Mouse (Mus musculus): ENCODE results near the gene Mef2a.

DNA sequence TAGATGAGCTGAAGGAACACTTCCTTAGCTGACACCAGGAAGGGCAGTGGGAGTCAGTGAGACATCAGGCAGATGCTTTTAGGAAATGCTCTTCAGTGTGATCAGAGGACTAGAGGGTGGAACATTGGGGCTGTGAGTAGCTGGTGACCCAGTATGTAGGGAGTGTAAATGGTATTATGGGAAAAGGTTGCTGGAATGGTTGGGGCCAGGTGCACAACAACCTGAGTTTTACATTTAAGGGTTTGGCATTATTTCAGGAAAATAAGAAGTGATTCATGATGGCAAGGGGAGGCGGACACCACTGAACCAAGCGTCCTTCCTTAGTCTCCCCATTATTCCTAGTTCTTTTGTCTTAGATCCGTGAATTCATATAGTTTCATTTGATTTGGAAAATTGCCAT lies 143.0 kb downstream of the Mef2a start:
- no peak for TF ChIP-seq POLR2A (IDR thresholded peaks at IDR 0.05; ENCODE audit: control insufficient read depth, extremely low read depth, insufficient read depth, low read length, poor library complexity)
- TF ChIP-seq CTCF (IDR thresholded peaks at IDR 0.05; ENCODE audit: borderline replicate concordance, control insufficient read depth, extremely low read depth, insufficient read depth, low read length, poor library complexity) = no peak
